Mouse (Mus musculus): ENCODE data around the gene Fam53b.
A peak's percentile ranks its signal among the peaks of the same experiment; 100 is the strongest.

The Fam53b gene

DNA sequence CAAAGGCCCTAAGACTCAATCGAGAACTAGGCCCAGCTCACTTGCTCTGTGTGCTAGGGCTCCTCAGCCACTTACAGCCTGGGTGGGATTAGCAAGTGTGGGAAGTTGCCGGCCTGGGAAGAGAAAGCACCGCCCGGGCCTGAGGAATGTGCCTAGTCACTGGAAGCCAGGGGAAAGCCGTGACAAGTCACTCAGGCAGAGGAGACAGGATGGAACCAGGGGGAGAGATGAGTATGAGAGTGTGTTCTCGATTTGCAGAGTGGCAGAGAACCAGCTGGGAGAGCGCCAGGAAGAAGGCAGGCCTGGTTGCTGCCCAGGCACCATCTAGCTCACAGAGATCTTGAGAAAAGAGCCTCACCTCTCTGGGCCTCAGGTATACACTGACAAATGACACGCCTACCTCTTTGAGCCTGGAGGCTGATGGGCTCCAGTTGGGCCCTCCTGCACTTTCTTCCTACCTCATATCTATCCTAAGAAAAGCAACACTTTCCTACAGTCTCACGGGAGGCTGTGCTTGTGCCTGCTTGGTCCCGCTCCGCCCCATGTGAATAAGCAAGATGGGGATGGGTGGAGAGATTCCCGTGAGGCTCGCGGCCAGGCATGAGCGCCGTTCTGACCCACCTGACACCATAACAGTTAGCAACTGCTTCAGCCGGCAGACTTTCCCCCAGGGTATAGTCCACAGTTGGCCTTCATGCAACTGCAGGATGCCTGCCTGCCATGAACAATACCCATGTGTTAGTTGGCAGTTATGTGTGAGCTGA is 77.4 kb downstream of the Fam53b start:
- DNase-seq (ENCODE audit: low spot score) = peak; percentile 83

- DNase-seq (ENCODE audit: low spot score) = peak; percentile 66
Measured at GRCm38 (mm10) chr7:132735145-132735544, 78.5 kb downstream of the Fam53b start.

DNA sequence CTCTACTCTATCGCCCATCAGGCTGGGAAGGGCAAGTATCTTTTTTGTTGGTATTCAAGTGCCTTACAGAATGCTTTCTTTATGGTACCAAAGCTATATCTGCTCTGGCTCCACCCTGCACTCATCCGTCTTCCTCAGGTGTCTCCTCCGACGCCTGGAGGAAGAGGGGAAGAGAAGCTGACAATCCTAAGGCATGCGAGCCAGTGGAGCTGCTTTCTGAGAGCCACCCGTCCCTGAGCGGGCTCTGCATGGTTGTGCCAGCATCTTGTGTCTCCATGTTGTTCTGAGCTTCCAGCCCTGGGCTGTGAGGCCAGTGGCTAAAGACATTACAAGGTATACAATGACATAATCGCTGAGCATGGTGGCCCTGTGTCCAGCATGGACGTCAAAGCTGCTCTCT is 79.5 kb downstream of the Fam53b start:
- DNase-seq (ENCODE audit: low spot score) = no peak

DNA sequence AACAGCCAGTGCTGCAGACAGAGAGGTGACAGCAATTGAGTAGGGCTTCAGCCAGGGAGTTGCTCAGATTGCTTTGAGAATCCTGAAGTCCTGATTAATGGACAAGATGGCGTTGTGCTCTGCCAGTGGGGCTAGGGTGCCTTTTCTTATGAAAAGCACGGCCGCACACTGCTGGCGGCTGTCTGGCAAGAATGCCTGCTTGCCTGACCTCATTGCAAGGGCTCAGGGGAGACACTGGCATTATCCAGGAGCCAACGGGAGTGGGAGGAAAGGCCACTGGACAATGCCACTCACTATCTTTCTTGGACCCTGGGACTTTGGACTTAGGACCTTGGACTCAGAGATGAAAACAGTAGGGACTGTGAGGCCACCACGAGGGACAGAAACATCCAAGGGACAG is 80.2 kb downstream of the Fam53b start:
- peak; percentile 69 for DNase-seq (ENCODE audit: low spot score)

- no peak for DNase-seq (ENCODE audit: low spot score)
Measured at GRCm38 (mm10) chr7:132732136-132732789, 81.4 kb downstream of the Fam53b start.

GRCm38 (mm10) chr7:132731558-132731957 is 82.1 kb downstream of the Fam53b start:
- no peak for DNase-seq (ENCODE audit: low spot score)

DNA sequence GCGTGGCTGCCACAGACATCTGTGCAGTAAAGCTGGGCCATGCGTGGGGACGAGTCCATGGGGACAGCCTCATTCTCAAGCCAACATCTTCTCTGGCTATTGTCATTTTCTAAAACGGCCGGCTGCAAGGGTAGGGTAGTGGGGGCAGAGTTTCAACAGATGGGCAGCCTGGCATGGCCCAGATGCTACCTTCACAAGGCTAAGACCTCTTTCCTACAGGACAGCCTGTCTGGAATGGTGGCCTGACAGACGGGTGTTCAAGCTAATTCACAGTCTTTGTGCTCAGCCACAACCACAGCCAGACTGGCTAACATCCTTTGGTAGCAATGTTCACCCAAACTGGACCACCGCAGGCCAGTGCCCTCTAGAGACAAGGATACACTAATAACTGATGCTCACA is 83.2 kb downstream of the Fam53b start:
- DNase-seq (ENCODE audit: low spot score) = no peak

DNA sequence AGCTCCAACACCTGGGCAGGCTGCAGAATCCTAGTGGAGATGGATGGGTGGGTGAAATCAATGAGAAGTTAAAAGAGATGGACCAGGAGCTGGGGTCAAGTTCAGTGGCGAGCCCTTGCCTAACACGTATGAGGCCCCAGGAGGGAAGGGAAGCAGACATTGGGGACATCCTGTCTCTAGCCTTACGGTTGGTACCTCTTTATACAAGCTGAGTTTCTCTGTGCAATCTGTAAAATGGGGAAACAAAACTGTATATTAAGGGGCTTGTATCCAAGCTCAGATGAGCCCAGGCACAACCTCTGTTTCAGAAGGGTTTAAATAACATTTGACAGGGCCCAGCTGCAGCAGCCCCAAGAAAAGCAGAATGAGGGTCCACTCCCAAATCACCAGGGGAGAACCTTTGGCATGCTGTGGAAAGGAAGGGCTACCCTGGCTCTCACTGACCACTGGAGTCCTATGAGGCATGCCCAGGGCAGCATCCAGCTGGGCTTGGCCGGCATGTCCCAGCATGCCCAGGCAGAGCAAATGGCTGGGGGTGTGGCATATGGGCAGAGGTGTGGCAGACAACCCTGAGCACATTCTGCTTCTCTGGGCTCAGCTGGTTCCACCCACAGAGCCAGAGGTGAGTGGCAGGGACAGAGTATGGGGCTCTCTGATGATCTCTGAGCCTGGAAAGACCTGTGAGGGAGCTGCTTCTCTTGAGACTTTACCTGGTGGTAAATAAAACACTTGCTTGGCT is 84.4 kb downstream of the Fam53b start:
- no peak for DNase-seq (ENCODE audit: low spot score)

DNA sequence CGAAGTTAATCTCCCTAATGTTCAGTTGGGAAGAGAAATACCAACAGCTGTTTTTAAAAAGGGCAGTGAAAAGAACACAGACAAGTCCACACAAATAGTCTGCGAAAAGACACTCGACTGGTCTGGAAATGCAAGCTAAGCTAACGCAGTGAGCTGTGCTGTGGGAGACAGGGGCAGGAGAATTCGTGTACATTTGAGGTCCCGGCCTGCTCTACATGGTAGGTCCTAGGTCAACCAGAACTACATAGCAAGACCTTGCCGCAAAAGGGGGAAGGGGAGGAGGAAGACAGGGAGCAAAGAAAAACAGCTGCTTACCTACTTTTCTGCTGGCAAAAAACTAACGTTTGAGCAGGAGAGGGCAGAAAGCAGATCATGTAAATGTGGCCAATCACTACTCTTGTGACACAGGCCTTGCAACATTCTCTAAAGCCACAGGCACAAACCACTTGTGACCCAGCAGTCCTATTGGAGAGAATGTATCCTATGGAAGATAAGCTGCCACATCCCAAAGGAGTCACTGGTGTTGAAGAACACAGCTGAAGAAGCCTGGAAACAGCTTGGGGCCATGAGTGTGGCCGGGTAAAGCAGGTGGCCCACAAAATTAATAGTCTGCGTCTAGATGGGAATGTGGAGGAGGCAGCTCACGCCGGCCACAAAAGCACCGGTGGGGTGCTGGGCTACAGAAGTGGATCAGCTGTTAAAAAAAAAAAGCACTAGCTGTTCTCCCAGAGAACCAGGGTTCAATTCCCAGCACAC is 87.4 kb downstream of the Fam53b start:
- DNase-seq (ENCODE audit: low spot score) = no peak

DNA sequence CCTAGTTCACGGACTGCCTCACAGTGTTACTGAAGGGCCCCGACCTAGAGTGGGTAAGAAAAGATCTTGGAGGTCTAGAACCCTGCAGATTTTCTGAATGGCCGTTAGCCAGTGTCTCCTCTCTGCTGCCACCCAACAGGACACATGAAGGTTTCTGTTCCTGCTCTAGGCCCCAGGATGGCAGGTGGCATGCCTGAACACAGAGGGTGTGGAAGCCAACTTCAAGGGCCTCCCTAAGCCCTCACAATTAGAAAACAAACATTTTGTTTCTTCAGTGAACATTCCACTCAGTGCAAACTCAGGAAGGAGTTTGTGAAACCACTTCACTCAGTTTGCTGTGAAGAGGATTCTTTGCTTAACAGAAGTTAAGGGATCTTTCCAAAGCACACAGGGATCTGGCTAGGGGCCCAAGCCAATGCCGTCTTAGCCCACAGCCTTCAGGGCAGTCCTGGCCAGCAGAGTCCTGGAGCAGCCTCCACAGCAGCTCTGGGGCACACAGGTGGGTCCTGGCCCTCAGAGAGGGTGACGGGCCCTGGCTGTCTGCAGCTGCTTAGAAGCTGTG is 89.1 kb downstream of the Fam53b start:
- no peak for DNase-seq (ENCODE audit: low spot score)

DNA sequence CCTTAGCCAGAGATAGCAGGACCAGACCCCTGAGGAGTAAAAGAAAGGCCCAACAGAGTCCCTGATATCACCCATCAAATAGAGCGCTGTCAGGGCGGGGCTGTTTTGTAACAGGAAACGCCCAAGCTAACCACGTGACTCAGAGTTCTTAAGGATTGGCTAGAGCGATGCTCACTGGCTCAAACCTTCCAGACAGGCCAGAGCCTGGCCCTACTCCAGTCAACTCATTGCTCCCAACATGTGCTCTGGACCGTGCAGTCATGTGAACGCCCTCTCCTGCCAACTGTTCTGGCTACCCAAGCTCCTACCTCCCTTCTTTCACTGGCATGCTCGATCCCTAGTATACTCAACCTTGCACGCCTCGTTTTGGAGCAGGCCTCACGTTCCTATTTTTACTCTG is 89.8 kb downstream of the Fam53b start:
- no peak for DNase-seq (ENCODE audit: low spot score)

DNA sequence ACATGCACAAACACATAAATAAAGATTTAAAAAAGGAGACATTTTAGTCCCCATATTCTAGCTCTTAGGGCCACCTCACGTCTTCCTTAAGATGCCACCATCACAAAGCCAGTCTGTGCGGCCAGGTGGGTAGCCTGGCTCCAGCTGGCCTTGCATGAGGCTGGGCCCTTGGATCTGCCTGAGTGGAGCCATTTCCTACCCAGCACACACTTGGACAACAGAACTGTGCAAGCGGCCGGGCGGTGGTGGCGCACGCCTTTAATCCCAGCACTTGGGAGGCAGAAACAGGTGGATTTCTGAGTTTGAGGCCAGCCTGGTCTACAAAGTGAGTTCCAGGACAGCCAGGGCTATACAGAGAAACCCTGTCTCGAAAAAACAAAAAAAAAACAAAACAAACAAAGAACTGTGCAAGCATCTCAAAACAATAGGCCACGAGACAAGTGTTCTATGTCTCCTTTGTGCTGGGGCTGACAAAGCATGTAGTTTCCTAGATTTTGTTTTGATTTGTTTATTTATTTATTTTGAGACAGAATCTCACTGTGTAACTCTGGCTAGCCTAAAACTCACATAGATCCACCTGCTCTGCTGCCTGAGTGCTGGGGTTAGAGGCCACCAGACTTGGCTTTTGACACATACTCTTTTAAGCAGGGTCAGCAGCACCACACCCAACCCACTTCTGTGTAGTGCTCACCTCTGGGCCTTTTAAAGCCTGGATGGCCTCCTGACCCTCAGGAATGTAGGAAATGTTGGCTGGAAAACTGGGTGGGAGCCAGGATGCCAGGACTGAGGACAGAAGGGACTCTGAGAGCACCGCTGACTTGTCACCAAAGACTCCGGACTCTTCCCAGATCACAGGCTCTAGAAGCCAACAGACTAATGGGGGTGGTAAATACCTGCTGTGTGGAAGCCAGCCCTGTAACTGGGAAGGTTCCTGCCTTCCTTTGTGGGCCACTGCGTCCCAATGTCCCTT is 91.0 kb downstream of the Fam53b start:
- no peak for DNase-seq (ENCODE audit: low spot score)

DNA sequence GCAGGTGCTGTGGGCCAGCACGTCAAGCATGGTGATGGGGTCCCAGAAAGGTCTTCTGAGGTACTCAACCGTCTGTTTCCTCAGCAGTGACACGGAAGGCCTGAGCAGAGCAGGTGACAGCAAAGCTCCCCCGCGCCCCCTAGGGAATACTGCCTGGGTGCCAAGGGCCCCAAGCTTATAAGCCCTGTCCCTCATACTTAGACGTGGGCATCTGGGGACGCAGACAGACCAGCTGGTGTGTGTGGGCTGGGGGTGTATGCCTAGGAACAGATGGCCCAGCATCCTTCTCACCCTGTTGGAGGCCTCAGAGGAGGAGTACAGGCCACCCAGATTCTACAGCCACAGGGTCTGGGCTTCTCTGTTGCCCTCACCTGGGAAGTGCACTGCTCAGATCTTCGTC is 93.1 kb downstream of the Fam53b start:
- DNase-seq (ENCODE audit: low spot score) = no peak

GRCm38 (mm10) chr7:132719570-132719969 is 94.1 kb downstream of the Fam53b start:
- no peak for DNase-seq (ENCODE audit: low spot score)

DNA sequence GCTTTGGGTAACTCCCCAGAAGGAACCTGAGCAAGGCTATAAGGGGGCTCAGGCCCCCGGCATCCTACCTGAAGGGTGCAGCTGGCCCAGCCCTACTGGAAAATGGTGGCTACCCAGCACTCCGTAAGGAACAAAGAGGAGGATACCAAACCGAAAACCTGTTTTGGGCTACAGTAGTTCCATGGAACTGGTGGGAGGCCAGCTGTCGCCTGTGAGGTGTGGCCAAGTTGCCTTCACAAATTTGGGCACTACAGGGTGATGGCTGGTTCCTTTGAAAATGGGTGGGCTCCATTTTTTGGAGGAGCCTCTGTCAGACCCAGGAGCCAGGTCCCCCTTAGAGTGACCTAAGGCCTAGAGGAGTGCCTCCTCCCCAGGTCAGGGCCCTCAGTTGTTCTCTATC is 98.4 kb downstream of the Fam53b start:
- DNase-seq (ENCODE audit: low spot score) = no peak

DNA sequence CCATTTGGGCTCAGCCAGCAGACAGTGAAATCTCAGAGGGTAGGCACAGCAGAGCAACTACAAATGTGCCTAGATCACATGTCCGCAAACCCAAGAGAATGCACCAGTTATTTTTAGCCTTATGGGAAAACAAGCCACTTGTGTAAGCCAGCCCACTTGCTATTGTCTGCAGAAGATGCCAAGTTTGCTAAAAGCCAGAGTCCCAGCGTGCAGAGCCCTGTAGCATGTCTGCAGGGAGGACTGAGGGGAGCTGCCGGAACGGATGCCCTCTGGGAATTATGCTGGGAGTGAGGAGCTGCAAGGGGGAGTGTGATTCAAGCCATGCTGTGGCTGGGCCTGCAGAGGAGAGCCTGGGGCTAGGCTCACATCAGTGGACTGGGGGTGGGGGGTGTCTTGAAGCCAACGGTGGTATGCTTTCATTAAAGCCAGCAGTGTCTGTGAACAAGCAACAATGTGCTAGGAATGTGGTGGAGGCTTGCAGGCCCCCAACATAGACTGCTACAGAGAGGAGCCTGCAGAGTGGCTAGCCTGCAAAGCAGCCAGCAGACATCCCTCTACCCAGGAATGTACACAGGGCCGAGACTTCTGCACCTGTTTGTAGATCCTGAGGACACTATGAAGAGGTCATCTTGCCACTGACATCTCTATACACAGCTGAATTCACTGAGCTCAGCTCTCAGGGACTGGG is 99.3 kb downstream of the Fam53b start:
- DNase-seq (ENCODE audit: low spot score) = no peak

- DNase-seq (ENCODE audit: low spot score) = no peak
Measured at GRCm38 (mm10) chr7:132713483-132714126, 100.1 kb downstream of the Fam53b start.

GRCm38 (mm10) chr7:132712956-132713355 is 100.7 kb downstream of the Fam53b start:
- no peak for DNase-seq (ENCODE audit: low spot score)

DNA sequence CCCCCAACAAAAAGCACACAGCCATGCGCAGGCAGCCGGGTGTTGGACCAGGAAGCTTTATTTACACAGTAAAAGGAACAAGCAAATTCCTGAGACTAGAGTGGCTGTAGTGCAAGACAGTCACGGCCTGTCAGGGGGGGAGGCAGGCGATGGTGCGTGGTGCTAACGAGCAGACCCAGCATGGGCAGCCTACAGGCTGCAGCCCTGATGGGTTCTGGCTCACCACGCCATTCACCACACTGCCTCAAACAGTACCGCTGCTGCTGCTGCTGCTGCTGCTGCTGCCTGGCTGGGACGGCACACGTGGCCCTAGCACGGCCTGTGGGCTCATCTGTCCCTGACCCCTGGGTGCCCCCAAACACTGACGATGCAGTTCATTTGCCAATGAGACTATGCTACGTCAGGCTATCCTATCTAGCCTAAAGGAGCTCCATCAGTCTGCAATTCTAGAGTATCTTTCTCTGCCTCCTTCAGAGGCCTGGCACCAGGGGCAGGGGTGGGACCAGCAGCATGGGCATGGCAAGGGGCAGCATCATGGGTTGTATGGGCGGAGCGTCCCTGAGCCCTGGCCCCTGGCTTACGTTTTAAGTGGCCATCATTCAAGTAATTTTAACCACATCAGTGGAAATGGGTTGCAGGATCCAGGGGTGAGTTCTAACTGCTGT is 101.5 kb downstream of the Fam53b start:
- no peak for DNase-seq (ENCODE audit: low spot score)
